Mouse (Mus musculus) kidney, embryonic 16.5 days (tissue): ENCODE results near the gene Fxyd1. TPM values are rescaled to one million over a fixed set of nuclear protein-coding genes. Genes with fewer than 3 reads are reported as not detected.

ENCODE experiments used
- ATAC-seq: fragments of 200-750 bp; cut with Nextera tagmentation; 2 replicates; pipeline ENCODE4 v1.8.0; 2017; ENCODE audit warnings: moderate TSS enrichment; ENCODE audit not compliant: low FRiP score, low TSS enrichment
- H3K27ac ChIP-seq: fragments of 300-500 bp; sonication (generic); 2 replicates; pipeline ENCODE4 v1.5.1; 2014; ENCODE audit warnings: low read length
- H3K27me3 ChIP-seq: fragments of 300-500 bp; sonication (generic); 2 replicates; pipeline ENCODE4 v1.6.1; 2014; ENCODE audit warnings: low read length, control low read depth, mixed read lengths; ENCODE audit not compliant: insufficient read depth
- H3K36me3 ChIP-seq: fragments of 300-500 bp; sonication (generic); 2 replicates; pipeline ENCODE4 v1.6.1; 2014; ENCODE audit warnings: low read length, control low read depth, mixed read lengths; ENCODE audit not compliant: insufficient read depth
- H3K4me1 ChIP-seq: fragments of 300-500 bp; sonication (generic); 2 replicates; pipeline ENCODE4 v1.6.1; 2014; ENCODE audit warnings: low read length, control low read depth, mixed read lengths; ENCODE audit not compliant: insufficient read depth
- H3K4me2 ChIP-seq: fragments of 300-500 bp; sonication (generic); replicated peaks from 2 replicates; pipeline ENCODE4 v1.6.1; 2014; ENCODE audit warnings: low read depth, low read length
- H3K4me3 ChIP-seq: fragments of 300-500 bp; sonication (generic); 2 replicates; pipeline ENCODE4 v1.5.1; 2014; ENCODE audit warnings: mild to moderate bottlenecking, low read length
- H3K9ac ChIP-seq: fragments of 300-500 bp; sonication (generic); replicated peaks from 2 replicates; pipeline ENCODE4 v1.6.1; 2014; ENCODE audit warnings: low read length
- H3K9me3 ChIP-seq: fragments of 300-500 bp; sonication (generic); 2 replicates; pipeline ENCODE4 v1.6.1; 2016; ENCODE audit warnings: low read length, control low read depth
- WGBS: fragments of 180-500 bp; shearing (Covaris S2); extraction: QIAGEN DNeasy Blood & Tissue Kit; methylation state at CpG from one replicate; pipeline ENCODE4 v1.1.7; 2014; 5-methylcytosine and 5-hydroxymethylcytosine counted together
- polyA plus RNA-seq: library from polyadenylated mRNA; unstranded; fragments of >200 nt; fragmentation: Nextera tagmentation; extraction: Ambion mirVana; gene quantifications from 2 replicates; pipeline ENCODE4 v1.2.1, GENCODE M21; 2015

Fxyd1 gene
- polyA plus RNA-seq, 1 experiment from 2014 or later: 48.3 TPM

DNA sequence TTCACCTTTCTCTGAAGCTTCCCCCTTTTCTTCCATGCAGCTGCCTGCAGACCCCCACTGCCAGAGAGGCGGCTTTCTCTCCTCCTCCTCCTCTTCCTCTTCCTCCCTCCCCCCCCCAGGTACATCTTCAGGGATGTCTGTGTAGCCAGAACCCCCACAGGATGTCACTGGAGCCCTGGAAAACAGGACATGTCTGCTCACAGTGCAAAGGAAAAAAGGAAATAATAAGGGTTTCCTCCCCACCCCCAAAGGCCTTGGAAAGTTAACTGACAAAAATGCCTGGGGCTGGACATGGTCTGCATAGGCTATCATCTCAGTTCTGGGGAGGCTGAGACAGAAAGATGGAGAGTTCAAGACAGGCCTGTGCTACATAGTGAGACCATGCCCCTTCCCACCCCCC lies 24.1 kb upstream of the Fxyd1 start:
- H3K4me1 ChIP-seq: 0 out of 2 replicates have a peak, but pooled peaks cover 13% of the 10 kb centered on the region
- H3K27ac ChIP-seq: no peak overlapping the region

DNA sequence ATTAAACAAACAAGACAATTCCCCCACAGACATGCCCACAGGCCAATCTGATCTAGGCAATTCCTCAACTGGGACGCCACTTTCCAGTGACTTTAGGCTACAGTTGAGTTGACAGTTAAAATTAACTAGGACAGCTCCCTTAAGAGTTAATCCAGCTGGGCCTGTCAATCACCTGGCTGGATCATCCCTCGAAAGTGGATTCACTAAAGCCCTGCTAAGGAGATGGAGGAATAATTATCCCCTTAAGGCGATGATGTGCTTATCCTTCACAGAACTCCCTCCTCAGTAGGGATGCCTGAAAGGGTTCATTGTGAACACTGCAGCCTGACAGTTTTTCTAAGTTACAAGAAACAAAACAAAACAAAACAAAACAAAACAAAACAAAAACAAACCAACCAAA lies 23.6 kb upstream of the Fxyd1 start:
- H3K4me1 ChIP-seq: 0 out of 2 replicates have a peak, but pooled peaks cover 13% of the 10 kb centered on the region
- no peaks in the 10 kb centered on the region for H3K36me3 ChIP-seq
- 63% methylated on average over 3 of the region's 3 CpGs for WGBS
- H3K9me3 ChIP-seq: peaks cover 3% of the 10 kb centered on the region; the same call in 1 of the 2 replicates
- no peak overlapping the region for H3K9ac ChIP-seq
- H3K27me3 ChIP-seq: no peaks in the 10 kb centered on the region
- H3K27ac ChIP-seq: no peak overlapping the region
- H3K4me3 ChIP-seq: no peak overlapping the region
- ATAC-seq: no peak
- no peak overlapping the region for H3K4me2 ChIP-seq

More for the DNA sequence above, 24.1 kb upstream of the Fxyd1 start:
- no peak overlapping the region for H3K4me3 ChIP-seq
- no peak overlapping the region for H3K4me2 ChIP-seq
- H3K9me3 ChIP-seq: peaks cover 3% of the 10 kb centered on the region; the same call in 1 of the 2 replicates
- ATAC-seq: no peak
- H3K27me3 ChIP-seq: no peaks in the 10 kb centered on the region
- WGBS: 28% methylated on average over 1 of the region's 1 CpGs
- H3K9ac ChIP-seq: no peak overlapping the region
- no peaks in the 10 kb centered on the region for H3K36me3 ChIP-seq

DNA sequence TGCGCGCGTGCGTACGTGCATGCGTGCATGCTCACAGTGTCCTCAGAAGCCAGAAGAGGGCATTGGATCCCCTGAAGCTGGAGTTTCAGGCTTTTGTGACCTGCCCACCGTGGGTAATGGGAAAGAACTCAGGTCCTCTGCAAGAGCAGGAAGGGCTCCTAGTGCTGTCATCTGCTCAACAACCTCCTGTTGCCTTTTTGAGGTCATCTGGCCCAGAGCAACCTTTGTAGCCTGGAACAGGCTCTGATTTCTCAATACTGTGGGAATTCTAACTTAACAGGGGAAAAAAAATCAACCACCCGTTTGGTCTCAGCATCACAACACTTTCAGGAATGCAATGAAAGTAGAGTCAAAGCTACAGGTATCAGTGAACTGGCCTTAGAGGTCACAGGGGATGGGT lies 22.7 kb upstream of the Fxyd1 start:
- 0 out of 2 replicates have a peak, but pooled peaks cover 7% of the 10 kb centered on the region for H3K4me1 ChIP-seq
- H3K27ac ChIP-seq: no peak overlapping the region
- 85% methylated on average over 8 of the region's 8 CpGs for whole genome bisulfite sequencing
- H3K27me3 ChIP-seq: no peaks in the 10 kb centered on the region
- no peak overlapping the region for H3K4me3 ChIP-seq
- H3K9me3 ChIP-seq: peaks cover 3% of the 10 kb centered on the region; the same call in 1 of the 2 replicates
- H3K9ac ChIP-seq: no peak overlapping the region
- no peak for ATAC-seq
- H3K4me2 ChIP-seq: no peak overlapping the region
- H3K36me3 ChIP-seq: no peaks in the 10 kb centered on the region

DNA sequence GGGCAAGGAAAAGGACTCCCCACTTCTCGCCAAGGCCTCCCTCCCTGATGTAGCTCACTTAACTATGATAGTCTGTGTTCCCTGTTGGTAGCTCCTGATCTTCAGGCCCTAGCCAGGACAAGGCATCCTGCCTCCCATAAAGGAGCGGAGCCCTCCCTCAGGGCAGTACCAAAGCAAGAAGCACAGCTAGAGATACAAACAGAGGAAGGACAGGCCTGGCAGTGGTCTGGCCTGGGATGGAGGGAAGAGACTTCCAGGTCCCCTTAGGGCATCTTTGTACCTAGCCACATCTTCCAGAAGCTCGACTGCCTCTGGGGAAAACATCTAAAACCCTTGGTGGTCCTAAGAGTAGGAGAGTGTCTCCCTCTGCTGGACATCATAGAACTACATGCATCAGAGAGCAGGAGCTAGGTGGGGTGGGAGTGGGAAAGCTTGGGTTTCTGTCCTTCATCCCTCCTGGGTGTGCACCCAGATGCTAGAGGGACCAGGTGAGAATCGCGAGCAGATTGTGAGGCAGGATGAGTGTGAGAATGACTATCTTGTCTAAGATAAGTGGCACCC lies 21.0 kb upstream of the Fxyd1 start:
- H3K36me3 ChIP-seq: no peaks in the 10 kb centered on the region
- WGBS: 38% methylated on average over 5 of the region's 5 CpGs
- H3K4me3 ChIP-seq: no peak overlapping the region
- peaks cover 3% of the 10 kb centered on the region; the same call in 1 of the 2 replicates for H3K9me3 ChIP-seq
- H3K4me2 ChIP-seq: no peak overlapping the region
- H3K4me1 ChIP-seq: peaks cover 3% of the 10 kb centered on the region
- H3K27ac ChIP-seq: no peak overlapping the region
- H3K27me3 ChIP-seq: no peaks in the 10 kb centered on the region
- H3K9ac ChIP-seq: 0 out of 2 replicates have a peak overlapping the region, but pooled peaks have one; percentile 20
- ATAC-seq: peak; percentile 39; the same call in 1 of the 2 replicates

DNA sequence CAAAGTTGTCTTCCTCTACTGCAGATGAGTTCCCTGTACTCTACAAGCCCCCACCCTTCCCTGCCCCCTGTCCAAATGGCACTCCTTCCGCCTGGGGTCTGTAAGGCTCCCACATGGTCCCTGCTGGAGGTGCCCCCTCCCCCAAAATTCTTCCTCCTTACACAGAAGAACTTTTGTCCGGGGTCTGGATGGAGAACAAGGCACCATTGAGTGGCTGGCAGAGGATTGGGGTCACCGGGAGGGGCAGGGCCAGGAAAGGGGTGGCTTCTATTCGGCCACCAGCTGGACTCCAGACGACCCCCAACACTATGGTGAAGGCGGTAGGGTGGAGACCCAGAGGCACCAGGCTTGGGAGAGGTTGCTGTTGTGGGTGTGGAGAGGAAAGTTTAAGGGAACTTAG lies 20.5 kb upstream of the Fxyd1 start:
- ATAC-seq: no peak
- H3K9ac ChIP-seq: no peak overlapping the region
- no peak overlapping the region for H3K4me3 ChIP-seq
- no peaks in the 10 kb centered on the region for H3K27me3 ChIP-seq
- no peak overlapping the region for H3K4me2 ChIP-seq
- no peaks in the 10 kb centered on the region for H3K36me3 ChIP-seq
- 53% methylated on average over 6 of the region's 6 CpGs for WGBS
- H3K9me3 ChIP-seq: peaks cover 3% of the 10 kb centered on the region; the same call in 1 of the 2 replicates
- H3K27ac ChIP-seq: no peak overlapping the region
- H3K4me1 ChIP-seq: peaks cover 8% of the 10 kb centered on the region

DNA sequence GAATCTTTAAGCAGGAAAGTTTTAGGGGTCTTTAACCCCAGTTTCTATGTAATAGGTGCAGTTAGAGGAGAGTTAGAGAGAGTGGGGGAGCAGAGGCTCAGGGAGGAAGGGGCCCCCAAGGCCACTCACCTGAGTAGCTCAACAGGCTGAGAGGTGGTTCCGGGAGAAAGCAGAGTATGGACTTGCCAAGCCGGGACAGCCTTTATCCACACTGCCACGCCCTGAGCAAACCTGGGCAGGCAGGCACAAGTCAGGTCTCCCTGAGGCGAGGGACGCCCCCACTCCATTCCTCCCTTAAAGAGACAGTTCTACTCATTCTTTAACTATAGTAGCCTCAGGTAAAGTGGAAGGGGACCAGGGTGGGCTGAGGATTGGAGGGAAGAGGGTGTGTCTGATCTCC lies 19.5 kb upstream of the Fxyd1 start, which contains the start of gene Fxyd3:
Gene Fxyd3 (minus strand): TSS at position 213 of the 400 bp plus-strand sequence.
- Histone ChIP-seq H3K4me2 (no peak within 1 kb of the TSS), H3K4me3 (no peak within 1 kb of the TSS), H3K9me3 (peaks cover 3% of the 10 kb centered on the region; the same call in 1 of the 2 replicates), H3K36me3 (no peaks in the 10 kb centered on the region), H3K9ac (no peak within 1 kb of the TSS), H3K27me3 (no peaks in the 10 kb centered on the region), H3K27ac (no peak within 1 kb of the TSS), H3K4me1 (peaks cover 15% of the 10 kb centered on the region)
- 40% methylated on average over 5 of the region's 5 CpGs for WGBS
- no peak for ATAC-seq

DNA sequence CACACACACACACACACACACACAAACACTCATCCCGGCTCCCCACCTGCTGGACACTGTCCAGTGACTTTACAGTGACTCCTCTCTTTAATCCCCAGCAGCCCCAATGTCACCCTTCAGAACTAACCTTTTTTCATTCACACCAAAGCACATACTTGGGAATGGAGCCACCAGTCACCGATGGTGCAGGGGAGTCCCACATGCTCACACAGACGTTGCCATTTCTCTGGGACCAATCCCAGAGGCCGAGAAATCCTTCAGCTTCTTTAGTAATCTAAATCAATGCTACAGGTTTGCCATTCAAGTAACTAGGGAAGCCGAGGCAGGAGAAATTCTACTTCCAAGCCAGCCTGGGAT lies 17.7 kb upstream of the Fxyd1 start:
- no peak overlapping the region for H3K4me2 ChIP-seq
- no peaks in the 10 kb centered on the region for H3K27me3 ChIP-seq
- no peak overlapping the region for H3K27ac ChIP-seq
- H3K4me3 ChIP-seq: no peak overlapping the region
- peaks cover 15% of the 10 kb centered on the region for H3K4me1 ChIP-seq
- WGBS: 51% methylated on average over 5 of the region's 5 CpGs
- H3K36me3 ChIP-seq: no peaks in the 10 kb centered on the region
- no peaks in the 10 kb centered on the region for H3K9me3 ChIP-seq
- ATAC-seq: no peak
- H3K9ac ChIP-seq: no peak overlapping the region

DNA sequence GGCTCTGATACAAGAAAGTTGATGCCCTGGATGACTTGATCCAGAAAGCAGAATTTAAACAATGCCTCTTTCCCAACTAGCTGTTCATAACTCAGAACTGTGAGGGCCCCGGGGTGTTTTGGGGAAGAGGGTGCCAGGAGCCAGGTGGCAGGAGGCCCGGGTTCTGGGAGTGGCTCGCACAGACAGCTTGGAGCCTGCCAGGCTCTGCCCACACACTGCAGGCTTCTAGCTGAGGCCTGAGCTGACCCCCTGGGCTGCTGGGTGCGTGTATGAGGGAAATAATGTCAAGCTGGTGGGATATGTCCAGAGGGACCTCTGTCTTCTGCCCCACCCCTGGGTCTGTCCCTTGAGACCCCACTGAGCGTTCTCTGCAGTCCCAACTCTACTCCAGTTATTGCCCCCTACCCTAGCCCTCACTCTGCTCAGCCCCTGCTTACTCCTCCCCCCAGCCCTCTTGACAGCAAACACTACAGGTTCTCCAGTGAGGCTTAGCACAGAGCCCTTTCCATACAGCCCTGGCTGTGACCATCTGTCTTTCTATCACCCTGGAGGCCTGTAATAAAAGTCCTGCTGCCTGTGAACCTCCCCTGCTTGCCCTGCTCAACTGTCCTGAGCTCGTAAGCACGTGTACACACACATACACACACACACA lies 17.2 kb upstream of the Fxyd1 start:
- Histone ChIP-seq H3K4me2 (no peak overlapping the region), H3K9ac (no peak overlapping the region), H3K27me3 (no peaks in the 10 kb centered on the region), H3K36me3 (no peaks in the 10 kb centered on the region), H3K27ac (no peak overlapping the region), H3K4me3 (no peak overlapping the region), H3K9me3 (no peaks in the 10 kb centered on the region), H3K4me1 (peaks cover 15% of the 10 kb centered on the region)
- 45% methylated on average over 7 of the region's 7 CpGs for WGBS
- peak; percentile 10; the same call in 1 of the 2 replicates for ATAC-seq

DNA sequence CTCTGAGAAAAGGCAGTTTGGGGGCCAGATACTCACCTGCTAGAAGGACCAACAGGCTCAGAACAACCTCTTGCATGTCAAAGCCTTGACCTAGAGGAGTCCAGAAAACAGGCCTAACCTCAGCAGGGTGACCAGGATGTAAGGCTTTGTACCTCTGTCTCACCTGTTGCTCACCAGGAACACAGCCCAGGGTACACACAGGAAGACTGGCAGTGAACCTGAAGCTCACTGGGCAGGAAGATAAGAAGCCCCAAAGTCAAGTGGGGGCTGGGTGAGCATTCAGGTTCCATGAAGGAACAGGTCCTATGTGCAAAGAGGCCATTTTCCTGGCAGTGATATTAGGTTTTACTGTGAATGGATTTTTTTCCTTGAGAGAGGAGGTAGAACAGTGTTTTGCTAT lies 16.5 kb upstream of the Fxyd1 start:
- ATAC-seq: no peak
- Histone ChIP-seq H3K4me3 (no peak overlapping the region), H3K4me1 (peaks cover 15% of the 10 kb centered on the region), H3K36me3 (no peaks in the 10 kb centered on the region), H3K4me2 (no peak overlapping the region), H3K9ac (no peak overlapping the region), H3K9me3 (no peaks in the 10 kb centered on the region), H3K27me3 (no peaks in the 10 kb centered on the region), H3K27ac (no peak overlapping the region)

DNA sequence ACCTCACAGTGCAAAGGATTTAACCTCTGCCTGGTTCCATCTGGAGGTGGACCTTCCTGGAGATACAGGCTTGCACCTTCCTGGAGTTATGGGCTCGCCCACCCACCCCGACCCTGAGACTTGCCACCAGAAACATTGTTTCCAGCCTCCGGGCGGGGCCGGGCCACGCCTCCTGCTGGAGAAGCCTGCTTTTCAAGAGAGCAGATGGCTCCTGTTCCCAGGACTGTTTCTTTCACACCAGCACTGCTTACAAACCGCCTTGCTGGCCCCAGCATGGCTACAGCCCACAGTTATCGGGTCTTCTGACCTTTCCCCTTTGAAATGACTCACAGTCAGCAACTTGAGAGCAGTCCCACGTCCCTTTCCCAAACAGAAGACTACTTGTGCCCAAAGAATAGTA lies 15.3 kb upstream of the Fxyd1 start:
- 16% methylated on average over 9 of the region's 9 CpGs for WGBS
- no peak for ATAC-seq
- H3K4me1 ChIP-seq: peaks cover 23% of the 10 kb centered on the region
- H3K4me2 ChIP-seq: no peak overlapping the region
- no peaks in the 10 kb centered on the region for H3K36me3 ChIP-seq
- 0 out of 2 replicates have a peak overlapping the region, but pooled peaks have one; percentile 19 for H3K9ac ChIP-seq
- no peak overlapping the region for H3K27ac ChIP-seq
- no peaks in the 10 kb centered on the region for H3K27me3 ChIP-seq
- H3K4me3 ChIP-seq: no peak overlapping the region
- no peaks in the 10 kb centered on the region for H3K9me3 ChIP-seq
